Mouse (Mus musculus): ENCODE measurements around the gene Cdkn1b.

Cdkn1b gene

GRCm38 (mm10) chr6:134929926-134930325, 9.7 kb downstream of the Cdkn1b start:
- DNase-seq (ENCODE audit: low spot score): peak; percentile 27

- DNase-seq (ENCODE audit: low spot score): no peak
Observed at GRCm38 (mm10) chr6:134930383-134930782, 10.2 kb downstream of the Cdkn1b start.

- no peak for DNase-seq (ENCODE audit: low spot score)
Observed at GRCm38 (mm10) chr6:134931146-134931545, 10.9 kb downstream of the Cdkn1b start.

DNA sequence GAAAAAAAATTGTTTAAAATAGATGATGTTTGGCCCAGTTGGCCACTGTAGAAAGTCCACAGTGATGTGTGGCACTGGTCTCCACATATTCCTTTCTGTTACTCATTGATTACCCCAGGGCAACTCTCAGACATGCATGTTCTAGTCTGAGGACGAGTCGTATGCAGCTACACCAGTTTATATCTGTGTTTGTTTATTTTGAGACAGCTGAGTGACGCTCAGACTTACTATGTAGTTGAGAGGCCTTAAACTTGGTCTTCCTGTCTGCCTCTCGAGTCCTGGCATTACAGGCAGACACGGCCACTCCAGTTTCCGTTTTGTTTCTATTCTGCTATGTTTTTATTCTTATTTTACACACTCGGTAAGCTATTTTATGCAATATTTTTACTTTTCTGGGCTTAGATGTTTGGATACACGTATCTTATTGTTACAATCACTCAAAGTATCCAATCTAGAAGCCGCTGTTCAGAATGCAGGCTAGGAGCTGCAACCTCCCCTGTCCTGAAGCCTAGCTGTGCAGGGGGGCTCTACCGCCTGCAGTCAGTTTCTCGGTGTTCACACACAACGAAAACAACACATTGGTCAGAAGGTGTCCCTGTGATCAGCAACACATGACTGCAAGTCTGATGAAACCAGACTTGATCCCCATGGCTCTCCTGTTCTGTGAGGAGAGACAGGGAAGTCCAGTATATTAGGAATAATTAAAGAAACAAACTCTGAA, 12.4 kb downstream of the Cdkn1b start:
- no peak for DNase-seq (ENCODE audit: low spot score)

GRCm38 (mm10) chr6:134933207-134933558, 13.0 kb downstream of the Cdkn1b start:
- no peak for DNase-seq (ENCODE audit: low spot score)

DNA sequence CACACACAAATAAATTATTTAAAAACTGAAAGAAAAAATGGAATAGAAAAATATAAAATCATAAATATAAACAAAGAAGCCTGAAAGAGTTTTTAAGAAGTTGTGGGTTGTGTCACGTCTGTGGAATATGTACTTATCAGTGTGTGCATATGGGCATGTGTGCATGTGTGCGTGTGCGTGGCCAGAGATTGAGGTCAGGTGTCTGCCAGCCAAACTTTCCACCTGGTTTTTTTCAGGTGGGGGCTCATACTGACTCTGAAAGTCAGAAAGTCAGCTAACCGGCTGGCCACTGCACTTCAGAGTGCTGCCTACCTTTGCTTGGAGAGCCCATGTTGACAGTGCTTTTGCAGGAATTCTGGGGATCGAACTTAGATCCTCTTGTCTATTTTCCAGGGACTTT, 14.1 kb downstream of the Cdkn1b start:
- no peak for DNase-seq (ENCODE audit: low spot score)

DNA sequence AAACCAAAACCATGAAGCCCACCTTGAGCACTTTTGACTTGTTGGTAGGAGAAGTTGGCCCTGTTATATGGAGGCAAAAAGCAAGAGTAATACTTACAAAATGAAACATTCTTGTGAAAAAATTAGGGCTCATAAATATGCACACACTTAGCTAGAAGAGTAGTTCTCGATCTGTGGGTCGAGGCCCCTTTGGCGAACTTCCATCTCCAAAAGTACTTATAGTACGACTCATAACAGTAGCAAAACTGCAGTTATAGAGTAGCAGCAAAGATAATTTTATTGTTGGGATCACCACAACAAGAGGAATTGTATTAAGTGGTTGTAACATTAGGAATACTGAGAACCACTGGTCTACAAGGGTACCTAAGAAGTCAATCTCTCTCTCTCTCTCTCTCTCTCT, 19.6 kb downstream of the Cdkn1b start:
- no peak for DNase-seq (ENCODE audit: low spot score)

DNA sequence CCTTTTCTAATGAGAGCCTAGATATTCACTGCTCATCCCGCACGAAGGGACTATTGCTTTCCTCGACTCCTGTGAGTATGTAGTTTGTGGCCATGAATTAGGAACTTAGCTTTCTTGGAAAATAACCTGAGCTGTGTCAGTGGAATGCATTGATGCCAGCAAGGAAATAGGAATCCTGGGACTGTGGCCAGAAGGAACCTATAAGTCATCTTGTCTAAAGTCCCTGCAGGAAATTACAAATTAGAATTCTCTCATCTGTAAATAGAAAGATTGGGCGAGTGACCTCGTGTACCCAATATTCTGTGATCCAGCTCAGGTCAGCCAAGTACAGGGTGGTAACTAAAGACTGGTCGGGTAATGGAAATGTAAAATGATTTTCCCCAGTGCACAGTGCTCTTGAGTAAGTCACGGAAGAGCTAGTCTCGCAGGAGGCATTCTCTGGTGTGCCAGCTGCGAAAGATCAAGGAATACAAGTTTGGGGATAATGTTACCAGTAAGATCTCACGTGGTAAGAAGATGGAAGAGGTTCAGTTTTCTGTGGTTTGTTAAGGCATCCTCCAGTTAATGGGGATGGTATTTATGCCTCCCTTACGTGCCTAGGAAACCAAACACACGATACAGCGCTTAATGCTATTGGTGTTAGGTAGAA, 23.7 kb downstream of the Cdkn1b start:
- DNase-seq (ENCODE audit: low spot score): no peak

GRCm38 (mm10) chr6:134946054-134946453, 25.9 kb downstream of the Cdkn1b start:
- no peak for DNase-seq (ENCODE audit: low spot score)

DNA sequence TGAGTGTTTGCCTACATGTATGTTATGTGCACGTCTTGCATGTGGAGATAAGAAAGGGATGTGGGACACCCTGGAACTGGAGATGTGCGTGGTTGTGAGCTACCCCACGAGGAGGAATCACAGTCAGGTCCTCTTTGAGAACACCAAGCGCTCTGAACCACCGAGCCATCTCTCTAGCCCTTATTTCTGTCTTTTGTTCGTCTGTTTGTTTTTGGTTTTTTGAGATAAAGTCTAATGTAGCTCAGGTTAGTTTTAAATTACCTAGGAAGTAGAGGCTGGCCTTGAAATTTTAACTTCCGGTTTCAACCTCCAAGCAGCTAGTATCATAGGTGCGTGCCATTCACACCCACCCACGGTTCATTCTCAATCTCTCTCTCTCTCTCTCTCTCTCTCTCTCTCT, 26.7 kb downstream of the Cdkn1b start:
- no peak for DNase-seq (ENCODE audit: low spot score)

GRCm38 (mm10) chr6:134947311-134948087, 27.3 kb downstream of the Cdkn1b start:
- DNase-seq (ENCODE audit: low spot score): peak; percentile 69

DNA sequence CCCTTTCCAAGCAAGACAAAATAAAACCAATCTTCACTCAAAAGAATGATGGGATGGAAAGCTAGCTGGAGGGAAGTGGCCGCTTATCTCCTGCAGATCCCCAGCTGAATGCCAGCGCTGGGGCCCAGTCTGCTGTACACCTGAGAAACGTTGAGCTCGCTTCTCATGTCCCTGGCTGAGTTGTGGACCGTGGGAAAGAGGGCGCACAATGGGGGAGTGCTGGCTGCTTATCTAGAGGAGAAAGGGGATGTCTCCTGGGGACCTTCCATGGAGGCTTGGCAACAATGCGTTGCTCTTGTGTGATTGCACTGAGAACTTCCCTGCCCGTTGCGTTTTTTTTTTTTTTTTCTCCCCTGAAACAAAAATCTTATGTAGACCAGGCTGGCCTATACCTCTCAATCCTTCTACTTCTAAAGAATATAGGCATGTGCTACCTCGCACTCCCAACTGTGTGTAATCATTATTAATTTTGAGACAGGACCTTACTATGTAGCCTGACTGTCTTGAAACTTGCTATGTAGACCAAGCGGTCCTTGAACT, 28.4 kb downstream of the Cdkn1b start:
- DNase-seq (ENCODE audit: low spot score): no peak

GRCm38 (mm10) chr6:134949241-134949640, 29.0 kb downstream of the Cdkn1b start:
- no peak for DNase-seq (ENCODE audit: low spot score)

DNA sequence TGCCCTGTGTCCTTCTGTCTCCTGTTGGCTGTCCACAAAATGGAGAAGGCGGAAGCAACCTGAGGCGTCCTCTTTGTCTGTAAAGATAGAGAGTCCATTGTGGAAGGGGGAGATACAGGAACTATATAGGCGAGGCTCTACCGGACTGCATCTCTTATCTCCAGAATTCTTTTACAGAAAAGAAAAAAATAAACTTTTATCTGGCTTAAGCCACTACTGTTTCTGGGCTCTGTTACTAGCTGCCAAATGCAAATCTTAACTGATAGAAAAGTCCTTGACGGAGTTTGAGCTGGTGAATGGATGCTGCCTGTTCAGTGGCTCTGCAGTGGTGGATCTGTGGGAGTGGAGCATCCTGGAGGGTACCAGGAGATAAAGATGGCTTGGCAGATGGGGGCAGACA, 31.2 kb downstream of the Cdkn1b start:
- no peak for DNase-seq (ENCODE audit: low spot score)

- no peak for DNase-seq (ENCODE audit: low spot score)
Observed at GRCm38 (mm10) chr6:134953976-134954375, 33.8 kb downstream of the Cdkn1b start.

- no peak for DNase-seq (ENCODE audit: low spot score)
Observed at GRCm38 (mm10) chr6:134956388-134956787, 36.2 kb downstream of the Cdkn1b start.

DNA sequence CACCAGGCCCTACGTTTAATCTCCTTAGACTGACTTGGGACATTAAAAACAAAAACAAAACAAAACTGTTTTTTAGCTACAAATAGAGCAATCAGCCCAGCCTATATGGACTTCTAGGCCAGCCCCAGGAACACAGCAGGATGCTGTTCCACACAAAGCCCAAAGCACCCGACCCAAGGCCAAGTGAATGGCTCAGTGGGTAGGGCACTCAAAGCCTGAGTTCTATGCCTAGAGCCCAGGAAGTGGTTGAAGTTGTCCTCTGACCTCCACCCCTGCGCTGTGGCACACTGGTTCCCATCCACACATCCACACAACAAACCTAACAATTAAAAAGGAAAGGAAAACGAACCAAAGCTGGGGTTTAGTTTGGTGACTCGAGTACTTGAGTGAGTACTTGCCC, 41.1 kb downstream of the Cdkn1b start:
- no peak for DNase-seq (ENCODE audit: low spot score)

DNA sequence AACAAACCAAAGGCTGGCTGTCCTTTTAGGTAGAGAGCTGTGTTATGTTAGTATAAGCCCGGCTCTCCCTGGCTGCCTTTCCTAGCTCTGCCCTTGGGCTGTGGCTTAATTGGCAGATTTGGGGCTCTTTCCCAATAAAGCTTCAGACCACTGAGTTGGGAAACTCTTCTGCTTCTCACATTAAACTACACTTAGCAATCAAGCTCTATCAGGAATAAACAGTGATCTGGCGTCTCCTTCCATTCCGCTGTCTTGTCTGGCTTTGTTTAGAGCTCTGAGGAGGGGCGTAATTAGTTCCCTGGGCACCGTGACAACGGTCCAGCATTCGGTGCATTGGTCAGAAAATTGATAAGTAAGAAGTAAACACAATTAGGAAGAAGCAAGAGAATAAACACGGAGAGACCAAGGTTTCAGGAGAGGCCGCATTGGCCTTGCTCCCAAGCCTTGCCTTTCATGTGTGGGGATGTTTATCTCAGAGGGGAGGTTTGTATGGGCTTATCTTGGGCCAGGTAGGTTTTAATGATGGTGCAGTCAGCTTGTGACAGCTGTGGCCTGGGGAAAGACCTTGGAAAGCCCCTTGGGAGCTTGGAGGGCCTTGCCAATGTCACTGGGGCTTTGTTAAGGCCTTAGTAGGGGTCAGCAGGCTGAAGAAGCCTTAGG, 41.8 kb downstream of the Cdkn1b start:
- DNase-seq (ENCODE audit: low spot score): no peak

GRCm38 (mm10) chr6:134962518-134962893, 42.3 kb downstream of the Cdkn1b start:
- DNase-seq (ENCODE audit: low spot score): peak; percentile 55

DNA sequence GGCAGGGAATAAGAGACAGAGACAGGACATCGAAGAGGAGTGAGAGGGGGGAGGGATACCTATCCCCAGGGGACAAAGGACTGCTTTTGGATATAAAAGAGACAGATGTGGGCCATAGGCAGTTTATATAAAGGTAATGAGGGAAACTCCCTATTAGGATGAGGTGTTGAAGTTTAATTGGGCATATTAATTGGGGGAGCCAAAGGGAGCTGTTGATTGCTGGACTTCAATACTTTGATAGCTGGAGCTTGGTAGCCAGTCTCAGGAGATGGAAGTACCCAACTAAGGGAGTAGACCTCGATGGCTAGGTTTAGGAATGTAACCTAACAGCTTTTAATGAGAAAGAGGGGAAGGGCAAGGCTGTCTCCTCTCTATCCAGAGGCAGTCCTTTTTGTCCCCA, 43.7 kb downstream of the Cdkn1b start:
- DNase-seq (ENCODE audit: low spot score): no peak

DNA sequence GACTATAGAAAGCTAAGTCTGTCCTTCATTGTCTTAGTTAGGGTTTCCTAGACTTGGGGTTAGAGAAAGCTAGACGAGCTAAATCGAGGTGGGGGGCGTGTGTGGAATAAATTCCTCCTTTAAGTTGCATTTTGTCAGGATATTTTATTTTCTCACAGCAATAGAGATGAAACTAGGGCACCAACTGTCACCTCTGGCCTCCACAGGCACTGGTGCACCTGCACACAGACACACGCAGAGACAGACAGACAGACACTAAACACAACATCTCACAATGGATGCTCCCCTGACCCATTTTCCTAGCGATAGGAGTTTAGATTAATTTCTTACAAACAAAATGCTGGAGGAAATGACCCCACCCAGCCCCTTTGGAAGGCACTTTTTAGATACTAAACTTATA, 46.5 kb downstream of the Cdkn1b start:
- DNase-seq (ENCODE audit: low spot score): no peak

DNA sequence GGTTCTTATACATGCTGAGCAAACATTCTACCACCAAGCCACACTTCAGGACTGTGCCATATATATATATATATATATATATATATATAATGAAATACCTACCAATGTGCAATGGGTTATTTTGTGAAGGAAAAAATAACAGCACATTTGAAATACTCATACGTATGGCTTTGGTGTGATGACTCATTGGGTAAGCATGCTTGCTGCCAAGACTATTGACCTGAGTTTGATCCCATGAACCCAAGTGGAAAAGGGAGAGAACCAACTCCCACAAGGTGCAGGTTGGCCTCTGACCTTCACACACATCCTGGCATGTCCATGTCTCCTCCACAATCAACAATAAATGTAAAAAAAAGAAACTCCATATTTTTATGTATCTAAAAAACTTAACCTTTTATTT, 48.1 kb downstream of the Cdkn1b start:
- DNase-seq (ENCODE audit: low spot score): no peak

Data from embryo, embryonic 10 days (tissue).